Mouse (Mus musculus) large intestine, adult 2 months (tissue): Measurements from ENCODE around the gene Gphb5. TPM values are rescaled to one million over a fixed set of nuclear protein-coding genes. Genes with fewer than 3 reads are reported as not detected.

Experiments used
- DNase-seq: peaks from one replicate; pipeline ENCODE4 v3.0.0-alpha.2; 2012; ENCODE audit warnings: low read depth, low spot score
- WGBS: fragments of 180-500 bp; shearing (Covaris S2); methylation state at CpG from one replicate; pipeline ENCODE4 v1.1.7; 2018; 5-methylcytosine and 5-hydroxymethylcytosine counted together
- polyA plus RNA-seq: library from polyadenylated mRNA; depleted of rRNA; stranded (reverse); fragments of >200 nt; gene quantifications from 2 replicates; pipeline ENCODE4 v1.2.3, GENCODE M21; 2012

The Gphb5 gene
- polyA plus RNA-seq, 1 experiment, result not detected

DNA sequence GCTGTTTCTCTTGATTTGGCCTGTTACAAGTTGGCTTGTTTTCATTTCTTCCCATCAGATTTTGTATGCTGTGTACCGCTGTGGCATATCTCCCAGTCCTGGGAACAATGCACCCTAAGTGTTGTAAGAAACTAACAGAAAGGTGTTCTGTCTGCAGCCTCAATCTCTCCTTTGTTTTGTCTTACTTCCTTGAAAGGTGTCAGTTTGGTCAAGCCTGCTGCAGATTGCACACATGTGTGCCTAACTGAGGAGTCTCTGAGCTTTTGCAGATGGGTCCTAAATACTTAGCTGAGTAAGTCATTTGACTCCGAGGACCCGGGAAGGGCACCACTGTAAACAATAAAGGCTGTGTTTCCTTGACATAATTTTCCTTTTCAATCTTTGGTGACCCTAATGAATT, 20.0 kb downstream of the Gphb5 start:
- 27% methylated on average over 3 of the region's 3 CpGs for WGBS
- no peak for DNase-seq

DNA sequence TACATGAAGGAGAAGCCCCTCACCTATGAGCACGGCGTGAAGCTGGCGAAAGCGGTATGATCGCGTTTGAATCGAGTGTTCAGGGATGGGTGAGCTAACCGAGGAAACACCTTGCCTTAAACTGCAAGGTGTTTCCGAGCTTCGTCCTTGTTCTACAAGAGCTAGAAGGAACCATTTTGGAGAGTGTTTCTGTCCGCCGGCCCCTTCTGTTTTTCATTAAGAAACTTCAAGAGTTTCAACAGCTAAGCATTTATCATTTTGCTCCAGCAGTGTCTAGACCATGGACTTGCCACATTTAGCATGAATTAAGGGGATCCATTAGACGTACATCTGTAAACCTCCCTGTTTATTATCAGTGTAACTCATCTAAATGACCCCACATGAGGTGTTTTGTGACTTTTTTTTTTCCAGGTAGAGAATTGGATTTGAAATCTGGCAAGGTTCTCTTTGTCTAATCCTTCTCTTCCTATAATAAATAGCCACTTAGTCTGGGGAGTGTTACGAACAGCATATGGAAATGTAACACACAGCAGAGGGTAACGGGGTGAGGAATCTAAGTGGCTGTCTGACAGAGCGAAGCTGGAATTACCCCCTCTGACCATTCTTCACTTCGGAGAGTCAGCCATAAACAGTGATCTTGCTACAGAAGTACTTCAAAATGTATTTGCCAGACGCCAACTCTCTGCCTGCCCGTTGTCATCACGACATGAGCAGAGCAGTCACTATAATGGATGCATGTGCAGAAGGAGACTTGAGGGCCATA, 22.4 kb downstream of the Gphb5 start:
- WGBS, result 80% methylated on average over 20 of the region's 20 CpGs
- DNase-seq, result no peak

DNA sequence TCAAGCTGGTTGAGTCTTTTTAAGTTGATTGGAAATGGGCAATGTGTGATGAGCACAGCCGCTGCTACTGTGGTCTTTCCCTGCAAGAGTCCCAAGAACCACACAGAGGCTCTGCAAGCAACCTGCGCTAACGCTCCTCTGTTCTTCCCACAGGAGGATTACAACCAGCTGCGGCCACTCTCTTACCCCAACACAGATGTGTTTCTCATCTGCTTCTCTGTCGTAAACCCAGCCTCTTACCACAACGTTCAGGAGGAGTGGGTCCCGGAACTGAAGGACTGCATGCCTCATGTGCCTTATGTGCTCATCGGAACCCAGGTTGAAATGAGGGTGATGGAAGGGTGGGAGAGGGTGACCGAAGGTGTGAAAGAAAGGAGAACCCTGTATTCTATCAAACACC, 25.1 kb downstream of the Gphb5 start:
- no peak for DNase-seq
- 74% methylated on average over 9 of the region's 9 CpGs for WGBS

DNA sequence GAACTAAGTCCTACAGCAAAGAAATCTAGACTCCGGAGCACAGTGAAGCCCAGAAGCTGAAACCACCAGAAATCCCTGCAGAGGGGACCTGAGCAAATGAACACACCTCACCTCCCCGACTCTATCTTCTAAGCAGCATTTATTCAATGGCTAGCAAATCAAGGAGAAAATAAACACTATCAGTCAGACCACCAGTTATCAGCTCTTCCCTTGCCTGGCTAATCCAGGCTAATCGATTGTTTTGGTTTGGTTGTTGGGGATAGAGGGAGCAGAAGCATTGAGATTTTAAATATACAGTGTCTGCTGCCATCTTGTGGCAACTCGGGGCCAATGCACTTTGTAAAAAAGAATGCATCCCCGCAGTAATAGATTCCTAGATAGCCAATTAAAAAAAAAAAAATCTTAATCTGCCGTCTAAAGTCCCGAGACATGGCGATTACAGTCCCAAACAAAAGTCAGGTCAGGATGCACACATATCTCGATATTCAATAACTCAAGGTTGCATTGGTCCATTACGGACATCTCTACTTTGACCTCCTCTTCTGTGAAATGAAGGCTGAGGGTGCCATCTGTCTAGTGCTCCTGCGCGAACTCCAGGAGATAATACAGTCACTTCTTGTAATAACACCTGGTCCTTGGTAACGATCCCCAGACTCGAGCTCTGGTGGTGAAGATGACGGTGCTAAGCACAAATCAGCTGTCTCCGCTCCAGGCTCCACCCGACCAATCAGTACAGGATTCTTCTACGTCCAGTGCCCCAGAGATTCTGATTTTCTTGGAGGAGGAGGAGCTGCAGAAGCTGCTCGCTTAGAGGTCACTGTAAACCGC, 27.1 kb downstream of the Gphb5 start:
- WGBS, result 44% methylated on average over 20 of the region's 20 CpGs
- DNase-seq, result no peak

DNA sequence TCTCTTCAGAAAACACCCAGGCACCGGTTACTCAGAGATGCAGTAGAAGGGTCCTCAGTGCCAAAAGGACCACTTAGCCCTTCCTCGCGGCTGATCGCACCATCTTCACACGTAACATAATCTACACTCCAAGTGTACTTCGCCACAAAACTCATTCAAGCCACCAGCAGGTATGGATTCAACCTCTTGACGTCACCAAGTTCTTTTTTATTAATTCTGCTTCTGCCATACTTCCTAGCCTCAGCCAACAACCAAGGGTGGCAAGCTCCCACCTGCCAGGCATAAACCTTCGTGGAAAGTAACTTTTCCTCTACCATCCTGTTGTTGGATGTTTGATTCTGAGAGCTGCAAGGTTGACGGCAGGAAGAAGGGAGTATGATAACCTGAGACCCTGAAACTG, 28.1 kb downstream of the Gphb5 start:
- WGBS, result 89% methylated on average over 9 of the region's 9 CpGs
- no peak for DNase-seq

DNA sequence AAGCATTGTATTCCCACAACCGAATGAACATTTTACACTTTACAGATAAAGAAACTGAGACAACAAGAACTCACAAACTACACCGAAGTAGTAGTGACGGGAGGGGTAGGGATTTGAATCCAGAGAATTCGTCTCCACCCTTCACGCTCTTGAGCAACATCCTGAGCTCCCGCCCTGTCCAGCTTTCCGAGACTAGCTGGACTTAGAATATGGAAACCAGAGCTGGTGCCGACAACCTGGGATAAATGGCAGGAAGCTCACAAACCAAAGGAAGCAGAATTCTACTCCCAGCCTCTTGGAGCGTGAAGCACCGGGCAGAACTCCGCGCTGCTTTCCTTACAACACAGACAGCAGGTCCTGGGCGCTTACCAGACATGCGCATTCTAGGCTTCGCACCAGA, 28.7 kb downstream of the Gphb5 start:
- DNase-seq, result no peak
- WGBS, result 76% methylated on average over 15 of the region's 15 CpGs

DNA sequence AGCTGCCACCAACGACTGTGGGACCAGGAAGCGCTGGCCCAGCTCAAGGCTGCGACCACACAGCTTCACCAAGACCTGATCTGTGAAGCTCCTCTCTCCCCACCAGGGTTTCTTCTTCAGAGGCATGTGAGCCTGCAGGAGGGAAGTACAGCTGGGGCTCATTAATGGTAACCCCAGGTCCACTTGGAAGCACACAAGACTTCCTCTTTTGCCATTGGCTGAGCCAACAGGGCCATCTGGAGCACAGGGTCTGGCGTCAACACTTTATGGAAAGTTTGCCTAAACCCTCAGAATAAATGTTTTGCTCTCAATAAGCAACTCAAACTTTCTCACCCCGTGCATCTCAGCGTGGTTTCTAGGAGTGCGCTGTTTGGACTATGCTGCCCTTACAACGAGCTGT, 29.4 kb downstream of the Gphb5 start:
- DNase-seq, result no peak
- WGBS, result 73% methylated on average over 8 of the region's 8 CpGs

DNA sequence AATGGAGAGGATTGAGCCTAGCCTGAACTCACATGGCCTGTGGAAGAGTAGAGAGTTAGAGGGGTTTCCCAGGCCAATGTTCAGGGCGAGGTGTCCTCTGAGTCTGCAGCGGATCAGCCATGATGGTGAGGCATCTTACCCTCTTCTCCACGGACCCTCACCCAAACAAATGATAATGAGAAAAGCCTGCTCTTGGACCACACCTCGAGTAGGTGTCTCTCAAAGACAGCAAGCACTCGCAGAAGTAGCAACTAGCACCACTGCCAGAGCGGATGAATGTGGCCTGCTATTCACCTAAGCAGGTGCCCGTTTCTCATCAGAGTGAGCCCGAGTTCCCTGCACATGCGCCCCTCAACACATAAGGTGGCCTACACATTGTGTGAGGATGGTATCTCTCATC, 29.9 kb downstream of the Gphb5 start:
- WGBS, result 83% methylated on average over 9 of the region's 9 CpGs
- DNase-seq, result no peak

DNA sequence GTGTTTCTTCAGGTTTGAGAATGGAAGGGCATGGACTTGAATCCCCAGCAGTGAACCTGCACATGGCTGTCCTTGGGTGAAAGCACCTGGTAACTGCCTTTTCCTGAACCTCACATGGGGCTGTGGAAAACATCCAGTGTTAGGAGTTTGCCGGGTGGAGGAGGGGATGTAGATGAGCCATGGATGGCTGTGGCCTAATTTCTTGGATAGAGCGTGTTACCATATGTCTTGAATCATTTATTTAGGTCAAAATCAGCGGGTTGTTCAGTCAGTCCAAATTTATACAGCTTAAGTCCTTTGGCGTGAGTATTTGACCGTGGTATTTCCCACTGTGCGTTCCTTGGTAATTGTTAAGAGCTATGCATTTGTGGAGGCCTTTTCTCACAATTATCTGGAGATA, 40.5 kb downstream of the Gphb5 start:
- 78% methylated on average over 6 of the region's 6 CpGs for WGBS
- DNase-seq, result no peak

DNA sequence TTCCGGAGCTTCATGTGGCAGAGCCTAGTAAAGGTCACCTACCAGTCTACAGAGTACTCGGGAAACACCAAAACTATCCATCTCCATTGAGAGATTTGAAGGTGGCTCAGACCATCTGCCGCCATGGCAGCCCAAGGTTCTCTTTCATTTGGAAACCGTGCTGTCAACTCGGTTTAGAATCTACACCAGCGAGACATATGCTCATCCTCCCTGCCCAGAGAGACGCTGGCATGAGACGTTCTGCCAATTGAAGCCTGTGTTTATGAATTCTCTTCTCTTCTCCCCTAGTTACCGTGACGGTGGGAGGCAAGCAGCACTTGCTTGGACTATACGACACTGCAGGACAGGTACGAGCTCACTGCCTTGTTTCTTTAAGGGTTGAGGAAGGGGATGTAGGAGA, 41.5 kb downstream of the Gphb5 start:
- DNase-seq, result no peak
- 90% methylated on average over 12 of the region's 12 CpGs for WGBS

DNA sequence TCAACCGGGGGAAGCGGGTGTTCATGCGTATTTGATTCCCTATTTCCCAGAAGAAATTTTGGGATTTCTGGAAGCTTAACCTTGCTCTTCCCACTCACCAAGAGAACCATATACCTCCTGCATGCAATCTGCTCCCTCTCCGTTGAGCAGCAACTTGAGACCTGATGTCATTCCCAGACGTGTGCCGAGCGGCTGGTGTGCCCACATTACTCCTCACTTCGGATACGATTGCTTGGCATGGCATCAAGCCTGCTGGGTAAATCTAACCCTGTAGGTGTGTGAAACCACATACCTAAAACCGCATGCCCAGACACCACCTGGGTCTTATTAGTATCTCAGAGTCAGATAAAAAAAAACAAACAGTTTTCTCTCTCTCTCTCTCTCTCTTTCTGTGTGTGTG, 42.1 kb downstream of the Gphb5 start:
- WGBS, result 95% methylated on average over 10 of the region's 10 CpGs

DNA sequence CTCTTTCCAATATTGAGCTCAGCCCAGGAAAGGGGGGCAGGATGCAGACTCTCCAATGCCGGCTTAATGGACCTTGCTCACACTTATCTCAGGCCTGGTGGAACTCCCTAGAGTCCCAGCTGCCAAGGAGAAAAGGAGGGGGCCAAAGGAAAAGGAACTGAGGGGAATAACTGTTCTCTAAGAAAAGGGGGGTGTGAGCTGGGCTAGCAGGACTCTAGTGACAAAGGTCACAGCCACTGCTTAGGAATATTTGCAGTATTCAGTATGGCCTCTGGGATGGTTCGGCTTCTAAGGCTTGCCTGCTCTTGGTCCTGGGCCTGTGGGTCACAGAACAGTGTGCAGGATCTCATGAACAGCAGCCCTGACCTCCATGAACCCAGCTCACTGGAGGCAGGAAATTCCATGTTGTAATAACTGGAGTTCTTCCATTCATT, 47.1 kb downstream of the Gphb5 start:
- DNase-seq, result no peak
- 35% methylated on average over 2 of the region's 2 CpGs for WGBS

More for the DNA sequence above, 42.1 kb downstream of the Gphb5 start:
- DNase-seq, result no peak

DNA sequence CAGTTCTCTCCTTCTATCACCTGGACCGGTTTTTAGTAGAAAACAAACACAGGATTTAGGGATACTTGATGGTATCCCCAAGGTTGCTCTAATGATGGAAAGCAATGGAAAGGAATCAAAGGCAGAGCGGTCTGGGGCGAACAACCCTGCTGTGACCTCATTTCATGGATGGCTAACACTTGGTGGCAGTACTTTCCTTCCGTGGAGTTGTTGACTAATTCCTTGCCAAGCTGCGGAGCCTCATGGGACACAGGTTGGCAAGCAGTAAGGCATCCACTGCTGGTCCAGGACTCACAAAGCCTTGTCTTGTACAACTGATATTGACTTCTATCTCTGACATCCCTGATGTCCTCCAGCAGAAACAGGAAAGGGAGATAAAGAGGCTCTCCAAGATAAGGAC, 48.1 kb downstream of the Gphb5 start:
- DNase-seq, result no peak
- 75% methylated on average over 5 of the region's 5 CpGs for WGBS

DNA sequence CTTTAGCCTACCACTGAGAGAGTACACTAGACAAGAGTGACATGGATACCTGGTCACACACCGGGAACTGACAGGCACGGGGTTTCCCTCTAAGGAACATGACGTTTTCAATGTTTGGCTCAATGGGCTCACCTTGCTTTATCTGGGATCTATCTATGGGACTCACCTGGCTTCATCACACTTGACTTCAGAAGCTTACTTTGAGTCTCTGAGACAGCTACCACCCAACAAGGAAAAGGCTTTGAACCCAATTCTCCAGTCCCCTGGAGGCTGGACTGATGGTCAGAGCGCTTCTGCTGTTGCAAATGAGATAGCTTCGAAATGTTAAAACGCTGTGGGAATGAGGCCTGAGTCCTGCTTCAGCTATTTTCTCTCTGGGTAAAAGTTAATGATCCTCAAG, 49.2 kb downstream of the Gphb5 start:
- WGBS, result 77% methylated on average over 6 of the region's 6 CpGs
- DNase-seq, result no peak

DNA sequence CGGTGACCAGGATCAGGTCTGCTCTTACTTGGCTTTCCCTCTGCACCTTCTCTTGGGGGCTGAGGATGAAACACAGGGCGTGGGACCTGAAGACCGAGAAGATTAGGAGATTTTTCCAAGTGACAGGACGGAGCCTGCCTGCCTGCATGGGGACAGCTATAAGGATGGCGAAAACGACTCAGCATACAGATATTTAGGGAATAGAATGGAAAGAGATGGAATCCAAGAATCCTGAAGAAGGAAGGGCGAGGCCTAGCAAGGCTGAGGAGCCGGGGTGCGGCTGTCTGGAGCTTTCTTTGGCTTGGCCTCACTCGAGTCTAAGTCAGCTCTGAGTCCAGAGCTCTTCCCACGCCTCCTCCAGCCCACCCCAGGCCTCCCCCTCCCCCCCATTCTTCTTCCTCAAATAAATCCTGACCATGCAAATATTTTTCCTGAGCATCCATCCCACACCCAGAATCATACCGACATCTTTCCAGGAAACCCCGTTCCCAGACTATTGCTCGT, 50.9 kb downstream of the Gphb5 start:
- WGBS, result 78% methylated on average over 14 of the region's 14 CpGs
- no peak for DNase-seq

DNA sequence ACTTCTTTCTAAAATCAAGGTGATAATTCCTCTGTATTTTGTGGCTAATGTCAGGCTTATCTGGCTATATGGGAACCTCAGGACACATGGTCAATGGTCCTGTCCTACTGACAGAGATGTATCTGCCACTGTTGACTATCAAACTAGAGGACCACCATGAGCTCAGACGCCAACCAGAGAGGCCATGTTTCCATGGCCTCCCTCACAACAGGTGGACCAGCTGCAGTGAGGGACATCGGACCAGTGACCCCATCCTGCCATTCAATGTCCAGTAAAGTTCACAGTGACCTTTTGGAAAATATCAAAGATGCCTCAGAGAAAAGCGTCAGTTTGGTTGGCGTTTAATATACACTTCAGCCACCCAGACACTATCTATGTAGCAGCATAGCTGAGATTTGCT, 52.2 kb downstream of the Gphb5 start:
- no peak for DNase-seq
- 96% methylated on average over 4 of the region's 4 CpGs for WGBS

DNA sequence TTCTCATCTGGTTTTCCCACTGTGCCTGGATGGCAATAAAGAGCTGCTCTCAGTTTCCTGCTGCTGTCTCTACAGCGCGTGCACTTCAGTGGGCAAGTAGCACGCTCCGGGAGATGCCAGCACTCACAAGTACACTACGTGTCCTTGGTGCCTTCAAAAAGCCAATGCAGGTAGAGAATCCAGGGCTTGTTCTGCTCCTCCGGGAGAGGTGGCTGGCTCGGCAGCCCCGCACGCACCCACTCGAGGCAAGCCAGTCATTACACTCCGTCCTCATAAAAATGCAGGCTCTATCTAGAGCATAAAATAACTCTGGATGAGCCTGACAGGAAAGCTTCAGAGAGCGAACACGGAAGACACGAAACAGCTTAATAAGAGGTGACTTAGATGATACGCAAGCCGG, 54.1 kb downstream of the Gphb5 start:
- 91% methylated on average over 16 of the region's 16 CpGs for WGBS
- DNase-seq, result no peak
